Mouse (Mus musculus) layer of hippocampus, postnatal 36 days (tissue): ENCODE data around the gene Fgf3. TPM values are rescaled to one million over a fixed set of nuclear protein-coding genes. Genes with fewer than 3 reads are reported as not detected.
A peak's percentile ranks its signal among the peaks of the same experiment; 100 is the strongest.

ENCODE experiments used
- DNase-seq, 2 experiments: peaks; one replicate each; pipeline ENCODE4 v3.0.0; 2022
- total RNA-seq, 2 experiments: library from RNA; stranded (reverse); gene quantifications; 2 replicates each; pipeline ENCODE4 v1.2.3; 2021

The Fgf3 gene
- total RNA-seq = not detected

DNA sequence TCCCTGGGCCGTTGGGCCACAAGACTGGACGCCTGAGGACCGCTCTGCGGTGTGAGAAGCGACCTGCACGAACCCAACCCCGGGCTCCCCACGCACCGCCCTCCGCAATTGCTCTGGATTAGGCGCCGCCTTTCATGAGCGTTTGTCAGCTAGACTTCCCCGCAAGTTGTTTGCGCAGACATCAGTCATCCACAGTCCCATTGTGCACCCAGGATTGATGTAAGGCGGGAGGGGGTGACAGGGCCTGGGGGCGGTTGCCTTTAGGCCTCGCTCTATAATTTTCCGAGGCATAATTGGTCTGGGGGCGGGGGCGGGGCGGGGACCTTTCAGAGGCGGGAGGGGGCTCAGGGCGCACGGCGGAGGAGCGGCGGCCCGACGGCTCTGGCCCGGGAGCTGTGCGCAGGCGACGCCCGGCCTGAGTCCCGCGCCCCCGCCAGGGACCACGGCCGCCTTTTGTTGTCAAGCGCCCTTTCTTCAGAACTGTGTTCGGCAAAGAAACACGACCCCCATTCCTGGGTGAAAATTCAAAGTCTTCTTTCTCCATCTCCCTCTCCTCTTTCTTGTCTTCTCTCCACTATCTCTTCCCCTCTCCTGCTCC, at the start of gene Fgf3:
TSS of gene Fgf3 (plus strand) at position 193 of the 598 bp plus-strand sequence.
- no peak for DNase-seq

DNA sequence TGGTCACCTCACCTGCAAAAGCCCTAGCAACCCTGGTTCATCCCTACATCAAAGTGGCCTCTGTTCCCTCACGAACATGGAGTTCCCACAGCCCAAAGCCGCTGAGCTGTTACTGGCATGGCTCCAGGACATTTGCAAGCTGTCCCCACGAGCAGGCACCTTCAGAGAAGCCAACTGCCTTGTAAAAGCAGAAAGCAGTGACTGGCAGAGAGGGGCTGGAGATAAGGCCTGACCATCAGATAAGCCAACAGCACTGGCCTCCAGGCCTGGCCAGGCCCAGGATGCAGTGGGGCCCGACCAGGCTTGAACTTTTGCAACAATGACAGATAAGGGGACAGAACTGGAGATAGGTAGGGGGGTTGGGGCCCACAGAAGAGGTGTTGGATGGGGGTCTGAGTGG, 49.3 kb upstream of the Fgf3 start:
- no peak for DNase-seq

DNA sequence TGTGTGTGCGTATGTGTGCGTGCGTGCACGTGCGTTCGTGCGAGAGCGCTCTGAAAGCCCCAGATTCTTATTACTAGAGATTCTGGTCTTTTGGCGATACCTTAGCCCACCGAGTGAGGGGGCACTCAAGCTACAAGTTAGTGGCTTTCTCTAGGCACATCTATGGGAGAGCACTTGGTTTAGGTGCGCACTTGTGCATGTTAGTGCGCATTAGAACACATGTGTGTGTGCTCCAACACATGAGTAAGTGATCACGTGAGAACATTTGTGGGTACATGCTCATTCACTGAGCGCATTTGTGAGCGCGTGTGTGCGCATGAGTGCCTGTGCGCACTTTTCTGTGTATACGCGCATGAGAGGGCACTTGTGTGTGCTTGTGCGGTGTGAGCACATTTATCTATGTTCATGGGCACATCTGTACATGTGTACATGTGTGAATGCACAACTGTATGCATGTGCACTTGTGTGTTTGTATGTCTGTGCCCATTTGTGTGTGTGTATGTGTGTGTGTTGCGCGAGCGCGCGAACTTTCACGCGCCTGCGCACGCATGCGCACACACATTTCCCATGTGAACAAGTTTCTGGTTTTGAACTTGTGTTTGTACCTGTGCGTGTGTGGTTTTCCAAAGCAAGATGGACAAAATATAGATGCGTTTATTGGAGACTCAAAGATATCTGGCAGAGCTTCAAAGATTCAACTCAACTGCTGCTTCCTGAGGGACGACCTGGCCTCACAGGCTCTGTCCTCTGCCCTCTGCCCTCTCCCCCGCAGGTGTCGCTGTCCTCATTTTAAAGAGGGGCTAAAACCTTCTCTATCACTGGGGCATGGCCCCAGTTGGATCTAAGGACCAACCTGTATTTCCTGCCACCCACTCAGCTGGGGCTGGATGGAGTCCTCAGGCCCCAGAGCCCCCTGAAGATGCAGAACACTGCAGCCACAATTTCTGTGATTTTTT, 48.0 kb upstream of the Fgf3 start:
- DNase-seq = no peak

DNA sequence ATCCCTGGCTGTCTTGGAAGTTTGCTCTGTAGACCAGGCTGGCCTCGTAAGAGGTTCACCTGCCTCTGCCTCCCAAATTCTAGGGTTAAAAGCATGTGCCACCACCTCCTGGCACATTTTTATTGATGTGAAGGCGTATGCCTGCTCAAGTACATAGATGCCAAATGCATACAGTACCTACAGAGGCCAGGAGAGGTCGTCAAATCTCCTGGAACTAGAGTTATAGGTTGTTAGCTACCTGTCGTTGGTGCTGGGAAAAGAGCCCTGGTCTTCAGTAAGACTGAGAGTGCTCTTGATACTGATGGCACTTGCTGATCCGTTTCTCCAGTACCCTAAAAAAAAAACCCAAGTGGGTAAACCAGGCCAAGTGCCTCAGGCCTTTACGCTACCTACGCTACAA, 46.5 kb upstream of the Fgf3 start:
- DNase-seq = no peak

DNA sequence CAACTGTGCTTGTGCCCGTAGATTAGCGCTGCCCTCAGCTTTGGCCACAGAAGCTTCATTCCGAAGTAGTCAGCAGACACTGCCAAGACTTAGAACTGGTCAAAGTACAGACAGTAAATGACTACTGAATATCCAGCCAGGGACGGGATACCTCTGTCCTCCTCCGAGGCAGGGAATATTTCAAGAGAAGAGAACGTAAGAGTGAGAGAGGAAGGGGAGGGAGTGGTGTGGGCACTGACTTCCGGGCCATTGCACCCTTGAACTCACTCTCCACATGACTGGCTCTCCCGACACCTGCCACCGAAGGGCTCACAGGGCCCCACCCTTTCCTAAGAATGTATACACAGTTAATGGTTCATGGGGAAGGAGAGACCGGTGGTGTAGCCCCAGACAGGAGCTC, 44.6 kb upstream of the Fgf3 start:
- no peak for DNase-seq

DNA sequence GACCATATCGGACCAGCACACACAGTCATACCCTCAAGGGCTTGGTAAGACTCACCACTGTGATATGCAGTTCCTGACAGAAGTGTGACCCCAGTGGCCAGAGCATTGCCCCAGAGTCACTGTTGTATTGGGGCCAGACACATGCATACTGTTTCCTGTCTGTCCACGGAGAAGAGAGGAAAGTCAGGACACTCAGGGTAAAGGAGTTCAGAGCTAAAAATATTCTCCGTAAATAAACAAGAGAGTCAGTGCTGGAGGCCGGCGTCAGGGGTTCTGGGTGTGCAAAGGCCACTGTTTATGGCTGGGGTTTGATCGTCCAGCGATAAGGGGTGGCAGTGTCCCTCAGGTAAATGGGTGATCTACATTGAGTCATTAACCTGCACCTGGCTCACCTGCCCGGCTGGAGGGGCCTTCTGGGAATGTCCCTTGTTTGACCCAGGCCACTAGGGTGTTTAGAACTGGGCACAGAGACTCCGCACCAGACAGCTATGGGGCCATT, 41.9 kb upstream of the Fgf3 start:
- DNase-seq = no peak

DNA sequence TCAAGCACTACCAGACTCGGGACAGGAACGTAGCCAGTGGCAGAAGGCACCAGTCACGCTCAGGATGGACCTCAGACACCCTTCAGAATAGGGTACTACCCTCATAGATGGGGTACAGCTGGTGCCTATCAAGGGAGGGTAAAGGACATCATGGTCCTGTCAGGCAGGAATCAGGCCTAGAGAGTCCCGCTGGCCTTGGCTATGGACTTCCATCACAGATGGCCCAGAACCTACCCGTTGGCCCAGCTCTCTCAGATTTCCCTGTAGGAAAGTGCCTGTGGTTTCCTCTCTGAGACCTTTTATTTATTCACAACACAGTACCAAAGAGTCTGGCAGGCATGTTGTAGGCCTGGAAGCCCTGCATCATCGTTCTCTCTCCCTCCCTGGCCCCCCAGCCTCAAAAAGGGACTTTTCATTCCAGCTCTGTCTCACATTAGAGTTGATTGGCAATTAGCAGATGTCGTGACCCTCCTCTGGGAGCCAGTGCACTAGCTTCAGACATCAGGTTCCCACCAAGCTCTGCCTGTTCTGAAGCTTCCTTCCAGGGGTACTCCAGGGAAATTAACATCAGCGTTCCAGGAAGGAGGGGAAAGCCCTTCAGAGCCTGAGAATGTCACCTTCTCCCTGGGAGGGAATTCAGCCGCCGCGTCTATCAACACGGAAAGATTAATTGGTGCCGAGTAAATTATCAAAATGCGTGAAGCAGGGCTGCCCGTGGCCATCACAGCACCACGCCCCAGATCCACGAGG, 40.7 kb upstream of the Fgf3 start:
- DNase-seq = no peak

DNA sequence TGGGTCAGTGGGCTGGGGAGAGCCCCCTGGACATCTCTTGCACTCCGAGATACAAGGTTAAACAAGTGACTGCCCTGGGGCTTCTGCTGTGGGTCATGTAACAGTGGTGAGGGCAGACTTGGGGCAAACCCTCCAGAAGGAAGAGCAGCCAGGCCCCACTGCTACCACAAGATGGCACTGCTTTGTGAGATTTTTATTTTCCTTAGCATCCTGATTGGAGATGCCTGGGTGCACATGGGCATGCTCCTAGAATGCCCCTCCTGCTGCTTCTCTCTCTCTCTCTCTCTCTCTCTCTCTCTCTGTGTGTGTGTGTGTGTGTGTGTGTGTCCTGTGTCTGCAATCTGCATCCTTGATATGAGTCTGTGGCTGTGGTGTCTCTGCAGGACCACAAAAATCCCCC, 39.4 kb upstream of the Fgf3 start:
- no peak for DNase-seq

DNA sequence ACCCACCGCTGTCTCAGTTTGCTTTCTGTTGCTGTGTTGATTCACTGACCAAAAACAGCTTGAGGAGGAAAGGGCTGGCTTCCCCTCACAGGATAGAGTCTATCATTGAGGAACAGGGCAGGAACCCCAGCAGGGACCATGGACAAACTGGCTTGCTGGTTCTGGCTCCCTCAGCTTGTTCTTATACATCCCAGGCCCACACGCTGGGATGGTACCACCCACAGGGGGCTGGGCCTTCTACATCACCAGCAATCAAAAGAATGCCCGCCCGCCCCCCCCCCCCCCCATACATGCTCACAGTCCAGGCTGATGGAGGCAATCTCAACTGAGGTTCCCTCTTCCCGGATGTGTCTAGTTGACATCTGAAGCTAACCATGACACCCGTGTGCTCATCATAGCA, 30.8 kb upstream of the Fgf3 start:
- no peak for DNase-seq

DNA sequence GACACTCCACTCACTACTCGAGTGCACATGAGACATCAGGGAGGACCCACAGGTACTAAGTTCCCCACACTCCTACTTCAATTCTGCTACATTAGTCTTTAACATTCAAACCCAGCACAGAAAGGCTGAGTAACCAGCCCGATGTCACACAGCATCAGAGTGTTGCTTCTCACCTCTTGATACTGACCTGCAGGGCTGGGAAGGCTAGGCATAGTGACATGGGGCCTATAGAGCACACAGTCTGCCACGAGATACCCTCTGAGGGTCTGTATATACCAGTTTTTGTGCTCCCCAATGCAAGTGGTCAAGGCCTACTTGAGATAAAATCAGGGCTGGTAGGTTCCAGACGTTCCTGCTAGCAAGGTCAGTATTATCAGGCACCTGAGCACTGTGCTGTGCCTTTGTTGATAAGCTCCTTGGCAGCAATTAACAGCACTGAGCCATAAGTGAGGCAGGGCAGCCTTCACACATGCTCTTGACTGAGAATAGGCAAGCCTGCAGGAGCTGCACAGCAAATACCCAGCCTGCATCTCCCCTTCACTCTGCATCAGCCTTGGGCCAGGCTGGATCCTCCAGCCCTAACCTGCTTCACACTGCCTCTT, 29.8 kb upstream of the Fgf3 start:
- no peak for DNase-seq

DNA sequence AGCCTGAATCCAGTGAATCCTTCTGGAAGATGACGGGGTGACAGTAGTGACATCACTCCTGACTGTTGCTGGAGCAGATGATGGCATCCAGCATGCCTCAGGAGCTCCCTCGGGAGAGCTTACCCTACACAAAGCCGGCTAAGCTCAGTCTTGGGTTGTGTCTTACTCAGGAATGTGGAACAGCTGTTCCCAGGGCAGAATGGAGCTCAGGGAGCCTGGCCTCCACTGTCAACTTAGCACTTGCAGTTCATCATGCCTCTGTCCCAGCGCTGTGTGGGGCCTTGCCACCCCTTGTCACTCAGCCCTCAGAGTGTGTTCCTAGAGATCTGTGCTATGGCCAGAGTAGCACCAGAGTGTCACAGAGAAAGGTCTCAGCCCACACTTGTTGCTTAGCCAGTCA, 26.4 kb upstream of the Fgf3 start:
- no peak for DNase-seq

DNA sequence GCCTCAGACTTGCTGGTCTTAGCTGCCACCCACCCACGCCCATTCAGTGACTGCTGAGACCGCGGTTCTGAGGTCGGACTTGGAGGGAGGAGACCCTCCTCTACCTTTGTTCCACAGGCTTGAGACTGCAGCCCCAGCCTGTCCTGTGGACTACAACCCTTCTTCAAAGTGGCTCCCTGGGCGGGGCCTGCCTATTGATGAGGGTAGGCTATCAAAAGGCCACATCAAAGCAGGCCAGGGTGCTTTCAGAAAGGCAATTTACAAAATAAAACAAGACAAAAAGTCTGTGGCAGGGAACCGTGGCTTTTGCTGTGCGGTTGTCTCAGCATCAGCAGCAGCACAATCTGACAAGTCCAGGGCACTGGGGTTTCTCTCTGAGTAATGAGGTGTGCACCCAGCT, 16.0 kb upstream of the Fgf3 start:
- DNase-seq = no peak

DNA sequence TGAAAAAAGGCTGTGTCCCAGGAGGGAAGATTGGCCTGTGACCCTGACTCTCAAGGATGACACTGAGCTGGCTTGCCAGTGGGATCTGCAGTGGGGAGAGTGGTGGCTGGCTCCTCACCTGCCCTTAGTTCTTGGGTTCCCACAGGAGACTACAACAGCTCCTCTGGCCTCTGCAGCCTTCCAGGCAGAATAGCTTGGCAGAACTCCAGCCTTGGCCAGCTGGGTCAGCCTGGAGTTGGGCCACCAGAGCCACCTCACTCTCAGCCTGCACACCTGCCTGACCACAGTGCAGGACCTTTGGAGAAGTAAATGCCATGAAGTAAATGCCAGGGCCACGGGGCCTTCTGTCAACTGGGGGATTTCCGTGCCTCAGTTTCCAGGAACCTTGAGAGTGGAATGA, 13.9 kb upstream of the Fgf3 start:
- DNase-seq = no peak

DNA sequence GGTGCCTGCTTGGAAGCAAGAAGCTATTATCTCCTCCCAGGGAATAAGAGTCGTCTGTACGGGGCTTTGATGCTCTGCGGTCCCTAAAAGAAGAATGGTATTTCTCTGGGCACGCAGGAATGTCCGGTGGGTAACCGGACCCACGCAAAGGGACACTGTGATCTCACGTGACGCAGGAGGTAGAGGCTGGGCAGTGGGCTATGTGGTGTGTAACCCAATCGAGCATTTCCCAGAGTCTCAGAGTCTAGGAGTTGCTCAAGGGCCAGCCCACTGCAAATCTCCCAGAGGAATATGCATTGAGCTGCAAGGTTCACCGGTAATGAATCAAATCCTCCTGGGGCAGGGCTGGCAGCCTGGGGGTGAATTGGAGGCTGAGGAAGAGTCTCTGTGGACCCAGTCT, 9.5 kb upstream of the Fgf3 start:
- DNase-seq = no peak

DNA sequence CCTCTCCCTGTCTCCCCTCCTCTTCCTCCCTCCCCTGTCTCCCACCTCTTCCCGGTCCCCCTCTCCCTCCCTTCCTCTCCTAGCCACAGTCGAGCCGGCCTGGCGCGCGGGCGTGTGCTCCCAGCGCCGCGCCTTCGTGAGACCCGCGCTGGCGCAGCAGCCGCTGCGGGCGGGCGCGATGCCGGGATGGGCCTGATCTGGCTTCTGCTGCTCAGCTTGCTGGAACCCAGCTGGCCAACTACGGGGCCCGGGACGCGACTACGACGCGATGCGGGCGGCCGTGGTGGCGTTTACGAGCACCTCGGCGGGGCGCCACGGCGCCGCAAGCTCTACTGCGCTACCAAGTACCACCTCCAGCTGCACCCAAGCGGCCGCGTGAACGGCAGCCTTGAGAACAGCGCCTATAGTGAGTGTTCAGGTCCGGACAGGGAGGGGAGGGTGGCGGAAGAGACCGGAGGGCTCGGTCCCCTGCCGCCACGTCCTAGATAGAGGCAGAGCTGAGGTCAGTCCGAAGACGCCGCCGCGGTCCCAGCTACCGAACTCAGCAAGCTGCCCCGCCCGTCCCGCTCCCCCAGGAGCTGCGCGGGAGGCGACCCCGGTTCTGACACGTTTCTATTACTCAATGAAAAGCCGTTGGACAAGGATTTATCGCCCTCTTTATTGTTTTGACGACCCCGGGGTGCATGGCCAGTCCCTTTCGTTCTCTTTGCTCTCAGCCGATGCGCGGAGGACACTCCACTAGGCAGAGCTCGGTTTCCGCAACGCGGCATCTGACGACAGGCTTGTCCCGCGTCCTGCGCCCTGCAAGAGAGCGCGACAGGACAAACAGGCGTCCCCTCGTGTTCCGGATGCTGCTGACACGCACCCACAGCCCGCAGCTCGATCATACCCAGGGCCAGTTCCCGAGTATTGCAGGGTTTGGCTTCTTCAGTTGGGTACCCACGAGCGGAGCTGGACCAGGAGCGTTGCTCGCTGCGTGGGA, 930 bp downstream of the Fgf3 start:
- no peak for DNase-seq

DNA sequence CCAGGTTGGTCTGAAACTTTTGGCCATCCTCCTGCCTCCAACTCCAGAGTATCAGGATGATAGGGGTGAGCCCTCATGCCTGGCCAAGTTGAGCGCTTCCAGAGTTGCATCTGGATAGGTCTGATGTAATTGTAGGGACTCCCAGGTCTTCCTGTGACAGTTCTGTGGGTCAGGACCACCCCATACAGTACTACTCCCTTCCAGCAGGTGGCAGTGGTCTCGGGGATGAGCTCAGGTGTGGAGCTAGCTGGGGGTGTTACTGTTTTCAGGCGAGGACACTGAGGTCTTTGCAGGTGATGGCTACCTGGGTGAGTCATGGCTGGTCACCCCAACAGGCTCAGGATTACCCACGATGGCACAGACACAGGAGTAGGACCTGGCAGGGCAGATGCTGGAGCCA, 8.3 kb downstream of the Fgf3 start:
- peak in 1 of 2 experiments; percentile 10 for DNase-seq

DNA sequence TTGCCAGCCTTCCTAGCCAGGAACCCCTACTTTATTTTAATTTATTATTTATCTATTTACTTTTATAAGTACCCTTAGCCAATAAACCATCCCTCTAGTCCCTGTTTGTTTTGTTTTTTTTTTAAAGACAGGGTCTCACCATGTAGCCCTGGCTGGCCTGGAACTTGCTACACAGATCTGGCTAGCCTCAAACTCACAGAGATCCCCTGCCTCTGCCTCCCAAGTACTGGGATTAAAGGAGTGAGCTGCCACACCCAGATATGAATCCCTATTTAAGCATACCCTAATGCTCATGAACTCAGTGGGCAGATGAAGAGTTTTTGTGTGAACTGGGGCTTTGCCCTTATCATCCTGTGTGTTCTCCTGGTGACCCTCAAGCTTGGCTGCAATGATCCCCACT, 9.2 kb downstream of the Fgf3 start, which contains the start of gene Fgf4:
TSS of gene Fgf4 (plus strand) at position 301 of the 400 bp plus-strand sequence.
- DNase-seq = no peak

DNA sequence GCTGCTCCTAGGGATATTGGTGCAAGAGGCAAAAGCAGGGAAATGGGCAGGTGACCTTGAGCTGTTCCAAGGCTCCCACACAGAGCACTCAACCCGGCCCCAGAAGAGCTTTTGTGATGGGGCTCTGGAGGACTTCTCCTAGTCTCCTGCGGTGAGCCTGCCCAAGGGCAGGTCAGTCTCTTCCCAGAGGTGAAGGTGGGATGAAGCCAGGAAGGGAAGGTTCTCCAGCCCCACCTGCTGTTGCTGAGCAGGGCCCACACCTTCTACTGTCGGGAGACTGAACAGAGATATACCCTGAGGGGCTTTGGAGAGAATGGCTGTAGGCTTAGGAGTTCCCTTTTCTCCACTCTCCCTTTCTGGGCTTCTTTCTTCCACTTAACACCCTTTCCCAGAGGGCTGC, 13.4 kb downstream of the Fgf3 start:
- no peak for DNase-seq

DNA sequence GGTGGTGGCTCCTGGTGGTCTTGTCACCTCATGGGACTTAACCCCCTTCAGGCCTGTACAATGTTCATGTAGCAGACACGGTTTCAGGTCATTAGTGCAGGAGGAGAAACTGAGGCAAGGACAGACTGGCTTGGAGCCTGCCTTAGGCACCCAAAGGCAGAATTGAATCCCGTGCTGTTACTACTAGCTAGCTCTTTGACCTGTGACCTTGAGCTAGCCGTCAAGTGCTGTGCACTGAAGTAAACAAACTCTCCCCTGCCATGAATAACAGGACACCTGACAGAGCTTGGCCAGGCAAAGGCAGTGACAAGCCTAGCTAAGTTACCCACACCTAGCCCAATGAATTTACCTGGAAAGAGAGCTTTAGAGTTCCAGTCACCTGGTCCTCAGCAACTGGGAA, 17.1 kb downstream of the Fgf3 start:
- no peak for DNase-seq

DNA sequence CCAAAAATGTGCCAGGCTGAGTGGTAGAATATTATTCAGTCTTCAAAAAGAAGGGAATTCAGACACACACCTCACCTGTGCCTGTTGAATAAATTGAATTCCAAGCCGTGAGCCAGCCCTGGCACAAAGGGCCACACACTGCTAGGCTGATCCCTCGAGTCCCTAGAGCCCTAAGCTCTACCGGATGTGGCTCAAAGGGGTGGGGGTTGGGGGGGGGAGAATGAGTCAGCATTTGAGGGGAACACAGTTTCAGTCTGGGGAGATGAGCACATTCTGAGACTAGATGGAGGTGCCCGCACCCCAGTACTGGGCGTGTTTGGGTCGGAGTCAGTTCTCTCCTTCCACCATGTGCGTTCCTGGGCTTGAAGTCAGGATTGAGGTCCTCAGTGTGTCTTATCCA, 19.3 kb downstream of the Fgf3 start:
- DNase-seq = no peak

DNA sequence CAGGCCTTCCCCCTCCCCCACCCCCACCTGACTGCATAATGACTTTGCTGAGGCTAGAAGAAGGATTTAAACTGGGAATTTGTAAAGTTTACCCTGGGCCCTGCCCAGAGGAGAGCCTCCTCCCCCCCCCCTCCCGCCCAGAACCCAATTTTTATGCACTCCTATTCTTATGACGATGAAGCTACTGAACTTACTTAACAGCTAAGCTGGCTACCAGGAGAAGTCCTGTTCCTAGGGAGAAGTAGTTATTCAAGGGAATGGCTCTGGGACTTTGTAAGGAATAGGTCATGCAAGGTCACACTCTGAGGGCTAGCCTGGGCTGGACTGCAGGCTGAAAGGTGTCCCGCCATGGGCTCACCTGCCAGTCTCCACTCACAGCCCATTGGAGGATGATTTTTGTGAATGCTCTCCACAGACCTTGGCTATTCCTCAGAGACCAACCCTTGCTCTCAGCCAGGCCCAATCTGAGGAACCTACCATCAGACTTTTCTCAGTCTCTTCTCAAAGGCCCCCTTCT, 20.0 kb downstream of the Fgf3 start:
- no peak for DNase-seq
